Mouse (Mus musculus): ENCODE measurements at regions not wholly inside any gene's neighbourhood (a gene's known extent, or its start where the extent isn't known, plus 50 kb on each side); places are given as distances from the start of the nearest gene placed in this dataset.

- no peak for DNase-seq (ENCODE audit: low read depth, low spot score)
Measured at GRCm38 (mm10) chr5:37980692-37981091, 57.9 kb upstream of the Stx18 start.

- no peak for DNase-seq (ENCODE audit: low read depth, low spot score)
Measured at GRCm38 (mm10) chr5:37976943-37977434, 61.6 kb upstream of the Stx18 start.

DNA sequence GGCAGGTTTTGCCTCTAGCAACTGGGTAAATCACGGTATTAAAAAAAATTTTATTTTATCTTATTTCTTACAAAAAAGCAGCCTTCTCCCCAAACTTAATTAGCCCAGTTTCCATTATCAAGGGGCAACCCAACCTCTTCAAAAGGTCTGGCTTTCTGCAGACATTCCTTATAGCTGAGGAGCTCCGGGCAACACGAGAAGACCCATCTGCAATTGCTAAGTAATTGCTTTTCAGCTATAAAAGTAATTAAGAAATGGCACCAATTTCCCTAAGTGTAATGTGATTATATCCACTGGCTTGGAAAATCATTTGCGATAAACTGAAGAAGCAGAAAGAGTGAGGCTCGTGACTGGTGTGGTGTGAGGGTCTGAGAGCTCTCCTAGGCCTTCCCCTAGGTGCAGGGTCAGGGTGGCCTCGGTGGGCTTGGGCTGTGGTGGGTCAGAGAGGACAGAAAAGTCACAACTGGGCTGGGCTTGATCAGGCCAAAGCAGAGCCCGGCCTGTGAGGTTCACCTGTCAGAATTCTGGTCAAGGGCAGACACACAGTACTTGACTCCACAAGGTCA lies 65.5 kb upstream of the Stx18 start:
- DNase-seq (ENCODE audit: low read depth, low spot score), result no peak

GRCm38 (mm10) chr5:37971724-37972123 lies 66.8 kb upstream of the Stx18 start:
- DNase-seq (ENCODE audit: low read depth, low spot score), result no peak

DNA sequence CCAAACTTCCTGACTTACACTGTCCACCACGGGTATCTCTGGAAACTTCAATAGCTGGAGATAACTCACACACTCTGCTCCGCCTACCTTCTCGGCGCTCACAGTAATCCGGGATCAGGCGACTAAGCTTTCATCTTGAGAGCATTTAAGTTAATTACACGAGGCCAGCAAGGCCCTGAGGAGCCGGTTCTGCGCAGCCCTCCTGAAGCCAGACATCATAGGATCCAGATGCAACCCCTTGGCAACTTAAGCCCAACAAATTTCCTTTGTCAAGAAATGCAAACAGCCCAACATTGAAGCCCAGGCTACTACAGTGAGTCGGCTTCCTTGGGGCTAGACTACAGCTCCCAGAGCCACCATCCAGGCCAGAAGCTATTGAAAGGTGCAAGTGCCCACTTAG lies 69.9 kb upstream of the Stx18 start:
- DNase-seq (ENCODE audit: low read depth, low spot score), result no peak

DNA sequence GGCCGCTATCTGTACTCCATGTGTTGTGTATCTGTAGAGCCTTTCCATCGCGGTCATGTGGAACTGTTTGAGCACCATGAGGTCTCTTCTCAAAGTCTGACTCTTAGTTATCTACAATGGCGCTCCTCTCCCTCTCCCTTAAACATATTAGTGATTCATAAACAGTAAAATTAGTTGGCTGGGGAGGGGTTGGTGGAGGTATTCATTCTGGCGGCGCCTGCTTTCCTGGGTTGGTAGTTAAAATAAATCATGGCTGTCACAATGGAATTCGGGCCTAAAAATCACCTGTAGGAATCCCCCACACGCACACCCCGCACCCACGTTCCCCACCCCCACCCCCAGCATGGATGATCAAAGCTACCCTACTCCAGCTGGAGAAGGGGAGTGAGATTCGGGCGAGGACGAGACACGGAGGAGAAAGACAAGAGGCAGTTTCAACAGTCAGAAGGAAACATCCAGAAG lies 70.6 kb upstream of the Stx18 start:
- DNase-seq (ENCODE audit: low read depth, low spot score), result no peak

DNA sequence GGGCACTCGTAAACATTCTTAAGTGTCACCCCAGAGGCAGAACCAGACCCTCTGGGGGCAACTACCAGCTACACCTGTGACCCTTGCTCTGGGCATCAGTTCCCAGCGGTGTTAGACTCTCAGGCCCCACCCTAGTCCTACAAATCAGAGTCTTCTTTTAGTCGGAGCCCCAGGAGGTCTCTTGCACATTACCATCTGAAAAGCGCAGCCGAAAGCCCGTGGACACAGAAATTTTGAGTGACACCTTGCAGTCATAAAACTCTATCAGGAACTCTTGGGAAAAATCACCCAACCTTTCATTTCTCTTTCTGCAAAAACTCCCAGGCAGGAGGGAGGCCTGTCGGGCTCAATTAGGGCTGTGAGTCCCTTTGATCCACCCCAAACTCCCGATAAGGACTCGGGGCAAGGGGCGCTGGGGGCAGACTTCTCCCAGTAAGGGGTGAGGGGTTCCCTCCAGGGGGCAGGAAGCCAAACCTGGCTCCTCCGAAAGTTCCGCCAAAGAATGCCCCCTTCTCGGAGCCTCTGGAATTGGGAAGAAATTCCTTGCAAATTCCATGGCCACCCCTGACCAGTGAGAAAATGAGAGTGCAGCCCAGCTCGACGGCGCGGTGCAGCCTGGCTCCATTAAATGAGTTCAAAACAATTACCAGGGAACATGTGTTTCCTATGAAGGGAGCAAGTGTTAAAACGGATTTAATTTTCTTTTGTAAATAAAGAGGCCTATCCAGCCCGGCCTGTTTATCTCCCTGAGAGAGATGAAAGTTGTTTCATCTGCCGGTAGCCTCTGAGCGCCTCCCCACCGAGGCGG lies 71.2 kb upstream of the Stx18 start:
- no peak for DNase-seq (ENCODE audit: low read depth, low spot score)

GRCm38 (mm10) chr5:37963688-37964087 lies 74.9 kb upstream of the Stx18 start:
- DNase-seq (ENCODE audit: low read depth, low spot score), result no peak

- DNase-seq (ENCODE audit: low read depth, low spot score), result no peak
Measured at GRCm38 (mm10) chr5:37962513-37962912, 76.0 kb upstream of the Stx18 start.

- peak; percentile 8 for DNase-seq (ENCODE audit: low read depth, low spot score)
Measured at GRCm38 (mm10) chr5:37960216-37960615, 78.3 kb upstream of the Stx18 start.

- no peak for DNase-seq (ENCODE audit: low read depth, low spot score)
Measured at GRCm38 (mm10) chr5:37952096-37952495, 86.4 kb upstream of the Stx18 start.

DNA sequence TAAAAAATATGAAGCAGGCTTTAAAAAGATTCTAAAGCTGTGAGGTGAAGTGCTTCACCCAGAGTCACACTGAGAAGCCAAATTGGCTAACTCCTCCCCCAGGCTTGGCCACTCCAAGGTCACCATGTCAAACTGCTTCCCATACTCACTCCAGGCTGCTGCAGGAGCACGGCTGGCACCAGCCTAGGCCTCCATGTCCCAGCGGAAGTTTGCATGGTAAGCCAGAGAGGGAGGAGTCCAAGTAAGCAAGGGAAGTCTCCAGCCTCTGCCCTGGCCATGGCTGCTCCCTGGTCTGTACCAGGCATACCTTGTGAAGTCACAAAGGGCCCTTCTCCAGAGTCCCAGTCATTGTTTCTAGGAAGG lies 105.8 kb upstream of the Stx18 start:
- no peak for DNase-seq (ENCODE audit: low read depth, low spot score)

DNA sequence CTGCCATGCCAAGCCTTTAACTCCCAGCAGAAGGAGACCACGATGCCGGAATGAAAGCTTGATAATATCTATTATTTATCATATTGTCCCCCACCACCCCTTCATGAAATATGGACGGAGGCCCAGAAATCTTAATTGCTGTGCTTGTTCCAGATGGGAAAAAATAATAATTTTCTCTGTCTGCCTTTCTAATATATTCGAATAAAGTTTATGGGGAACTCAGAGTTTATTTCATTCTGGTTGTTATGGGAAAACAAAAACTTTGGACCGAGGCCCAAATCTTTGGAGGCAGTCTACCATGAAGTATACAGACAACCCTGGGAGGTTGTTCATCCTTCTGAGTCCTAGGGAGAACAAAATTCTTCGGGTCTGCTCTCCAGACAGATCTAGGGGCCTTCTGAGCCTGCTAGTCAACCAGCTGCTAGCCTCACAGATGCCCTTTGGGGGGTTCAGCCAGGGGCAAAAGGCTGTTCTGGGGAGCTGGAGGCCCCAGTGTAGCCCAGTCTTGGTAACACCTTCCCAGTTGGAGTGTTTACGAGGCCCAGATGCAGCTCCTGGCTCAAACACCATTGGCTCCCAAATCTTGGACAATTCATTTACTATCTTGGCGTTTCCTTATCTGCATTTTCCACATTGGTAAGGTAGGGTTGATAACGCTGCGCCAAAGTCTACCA lies 106.3 kb upstream of the Stx18 start:
- no peak for DNase-seq (ENCODE audit: low read depth, low spot score)

GRCm38 (mm10) chr5:37920481-37920880 lies 96.1 kb upstream of the Msx1 start:
- no peak for DNase-seq (ENCODE audit: low read depth, low spot score)

- DNase-seq (ENCODE audit: low read depth, low spot score), result no peak
Measured at GRCm38 (mm10) chr5:37919102-37919501, 94.7 kb upstream of the Msx1 start.

DNA sequence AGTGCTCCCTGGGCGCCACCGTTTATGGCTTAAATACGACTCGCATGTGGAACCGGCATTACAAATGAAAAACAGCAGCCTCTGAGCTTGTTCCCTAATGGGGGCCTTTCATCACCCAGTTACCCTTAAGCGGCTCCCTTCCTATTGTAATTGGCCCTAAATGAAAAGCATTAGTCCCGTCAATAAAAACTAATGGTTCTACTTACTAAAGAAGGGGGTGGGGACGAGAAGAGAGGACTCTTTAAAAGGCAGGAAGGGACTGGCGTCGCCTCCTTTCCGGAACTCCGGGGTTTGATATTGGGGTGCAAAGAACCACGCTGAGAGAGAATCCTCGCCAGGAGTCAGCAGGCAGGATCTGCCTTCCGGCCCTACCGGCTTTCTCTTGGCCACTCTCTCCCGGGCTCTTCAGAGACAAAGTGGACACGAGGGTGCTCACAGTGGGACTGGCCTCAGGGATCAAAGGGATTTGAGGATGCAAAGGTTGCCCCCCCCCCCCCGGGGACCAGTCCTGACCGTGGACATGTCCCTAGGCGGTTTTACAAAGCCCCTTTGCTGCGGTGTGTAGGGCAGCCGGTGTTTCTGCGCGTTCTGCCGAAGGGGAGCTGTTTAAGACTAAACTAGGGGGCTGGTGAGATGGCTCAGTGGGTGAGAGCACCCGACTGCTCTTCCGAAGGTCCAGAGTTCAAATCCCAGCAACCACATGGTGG lies 93.8 kb upstream of the Msx1 start:
- DNase-seq (ENCODE audit: low read depth, low spot score), result no peak

- DNase-seq (ENCODE audit: low read depth, low spot score), result no peak
Measured at GRCm38 (mm10) chr5:37917161-37917560, 92.8 kb upstream of the Msx1 start.

DNA sequence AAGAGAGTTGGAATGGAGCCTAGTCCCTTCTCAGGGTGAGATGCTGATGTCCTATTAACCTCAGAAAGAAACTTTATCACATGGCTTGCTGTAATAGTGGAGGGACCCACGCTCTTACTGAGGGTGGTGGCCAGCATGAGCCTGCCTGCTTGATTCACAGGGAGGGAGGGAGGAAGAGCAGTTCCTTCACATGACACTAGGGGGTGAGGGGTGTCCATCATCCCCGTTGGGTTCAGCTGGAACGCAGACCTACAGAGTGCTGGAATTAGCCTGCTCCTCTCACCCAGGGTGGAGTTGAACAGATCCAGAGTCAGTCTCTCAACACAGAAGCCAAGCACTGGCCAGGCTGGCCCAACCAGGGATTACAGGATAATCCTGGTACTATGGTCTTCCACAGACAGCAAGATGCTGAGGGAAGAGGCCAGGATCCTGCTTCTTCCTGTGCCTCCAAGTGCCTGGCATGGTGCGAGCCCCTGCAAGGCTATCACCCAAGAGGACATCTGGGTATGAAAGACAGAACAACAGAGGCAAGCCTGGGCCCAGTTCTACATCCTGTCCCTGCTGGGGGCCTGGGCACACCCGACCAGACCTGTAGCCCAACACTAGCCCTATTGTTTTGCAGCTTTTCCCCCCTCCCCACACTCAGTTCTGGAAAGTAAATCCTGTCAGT lies 80.4 kb upstream of the Msx1 start:
- DNase-seq (ENCODE audit: low read depth, low spot score), result no peak

GRCm38 (mm10) chr5:37903861-37904260 lies 79.5 kb upstream of the Msx1 start:
- no peak for DNase-seq (ENCODE audit: low read depth, low spot score)

- no peak for DNase-seq (ENCODE audit: low read depth, low spot score)
Measured at GRCm38 (mm10) chr5:37902741-37903140, 78.4 kb upstream of the Msx1 start.

GRCm38 (mm10) chr5:37901861-37902291 lies 77.5 kb upstream of the Msx1 start:
- no peak for DNase-seq (ENCODE audit: low read depth, low spot score)

Data from skeletal muscle tissue, adult 2 months (tissue).